Mouse (Mus musculus) lung, postnatal 0 days (tissue): Measurements from ENCODE around the gene Sfi1. TPM values are rescaled to one million over a fixed set of nuclear protein-coding genes. Genes with fewer than 3 reads are reported as not detected.
"Not testable (repeated sequence)": the region's sequence is repeated elsewhere in the genome, so short reads cannot be mapped to it uniquely, and the experiment has no call there.

Experiments
- ATAC-seq: fragments of 200-750 bp; cut with Nextera tagmentation; 2 replicates; pipeline ENCODE4 v1.8.0; 2017; ENCODE audit warnings: moderate library complexity
- DNase-seq: peaks from one replicate; pipeline ENCODE4 v3.0.0-alpha.2; 2016; ENCODE audit warnings: low spot score
- H3K27ac ChIP-seq: fragments of 300-500 bp; sonication (generic); 2 replicates; pipeline ENCODE4 v1.5.1; 2014; ENCODE audit warnings: antibody characterized with exemption, mild to moderate bottlenecking, low read length, mixed read lengths
- H3K27me3 ChIP-seq: fragments of 300-500 bp; sonication (generic); replicated peaks from 2 replicates; pipeline ENCODE4 v1.6.1; 2014; ENCODE audit warnings: low read length, mixed read lengths; ENCODE audit not compliant: insufficient read depth
- H3K36me3 ChIP-seq: fragments of 300-500 bp; sonication (generic); 2 replicates; pipeline ENCODE4 v1.6.1; 2014; ENCODE audit warnings: low read length, mixed read lengths; ENCODE audit not compliant: insufficient read depth
- H3K4me1 ChIP-seq: fragments of 300-500 bp; sonication (generic); 2 replicates; pipeline ENCODE4 v1.6.1; 2014; ENCODE audit warnings: antibody characterized with exemption, low read depth, low read length, mixed read lengths; ENCODE audit not compliant: insufficient read depth
- H3K4me2 ChIP-seq: fragments of 300-500 bp; sonication (generic); replicated peaks from 2 replicates; pipeline ENCODE4 v1.6.1; 2014; ENCODE audit warnings: low read depth, mild to moderate bottlenecking, low read length, moderate library complexity, mixed read lengths
- H3K4me3 ChIP-seq: fragments of 300-500 bp; sonication (generic); 2 replicates; pipeline ENCODE4 v1.5.1; 2014; ENCODE audit warnings: low read depth, low read length
- H3K9ac ChIP-seq: fragments of 300-500 bp; sonication (generic); replicated peaks from 2 replicates; pipeline ENCODE4 v1.6.1; 2014; ENCODE audit warnings: low read depth, mild to moderate bottlenecking
- H3K9me3 ChIP-seq: fragments of 300-500 bp; sonication (generic); 2 replicates; pipeline ENCODE4 v1.6.1; 2016; ENCODE audit warnings: low read length, mixed read lengths
- CTCF ChIP-seq: IDR thresholded peaks from 2 replicates; pipeline ENCODE4 v1.5.1; 2016; ENCODE audit warnings: antibody characterized with exemption, mild to moderate bottlenecking
- EP300 ChIP-seq: IDR thresholded peaks from 2 replicates; pipeline ENCODE4 v1.6.1; 2016; ENCODE audit warnings: antibody characterized with exemption, mild to moderate bottlenecking, control low read depth
- WGBS: fragments of 180-500 bp; shearing (Covaris S2); extraction: QIAGEN DNeasy Blood & Tissue Kit; methylation state at CpG from one replicate; pipeline ENCODE4 v1.1.7; 2014; 5-methylcytosine and 5-hydroxymethylcytosine counted together
- polyA plus RNA-seq: library from polyadenylated mRNA; unstranded; fragments of >200 nt; fragmentation: Nextera tagmentation; extraction: Ambion mirVana; gene quantifications from 2 replicates; pipeline ENCODE4 v1.2.1, GENCODE M21; 2015

Sfi1 gene
- polyA plus RNA-seq, 1 experiment from 2014 or later = 7.9 TPM

GRCm38 (mm10) chr11:3103619-3104164, 89.6 kb downstream of the Sfi1 start:
- DNase-seq (peak; percentile 4), ATAC-seq (no peak)
- Histone ChIP-seq H3K4me3 (no peak overlapping the region), H3K9ac (no peak overlapping the region), H3K4me1 (no peaks in the 10 kb centered on the region), H3K9me3 (peaks cover 31% of the 10 kb centered on the region), H3K36me3 (no peaks in the 10 kb centered on the region), H3K27me3 (no peaks in the 10 kb centered on the region), H3K27ac (no peak overlapping the region), H3K4me2 (no peak overlapping the region)
- TF ChIP-seq CTCF = no peak
- TF ChIP-seq EP300 = no peak
- WGBS = 77% methylated on average over 7 of the region's 7 CpGs

- not testable (repeated sequence) for H3K27me3 ChIP-seq, H3K4me3 ChIP-seq, H3K27ac ChIP-seq, H3K9ac ChIP-seq, H3K36me3 ChIP-seq, H3K4me1 ChIP-seq, H3K4me2 ChIP-seq, DNase-seq
- peaks cover 31% of the 10 kb centered on the region for H3K9me3 ChIP-seq
- 78% methylated on average over 7 of the region's 7 CpGs for WGBS
- 0 out of 2 replicates have a peak, but pooled peaks have one; percentile 5 for ATAC-seq
Measured at GRCm38 (mm10) chr11:3102626-3103025, 90.6 kb downstream of the Sfi1 start.

GRCm38 (mm10) chr11:3101875-3102494, 91.3 kb downstream of the Sfi1 start:
- ATAC-seq = peak; percentile 12; the same call in 1 of the 2 replicates
- no peaks in the 10 kb centered on the region for H3K27me3 ChIP-seq
- H3K27ac ChIP-seq = no peak overlapping the region
- H3K4me2 ChIP-seq = no peak overlapping the region
- TF ChIP-seq CTCF = no peak
- TF ChIP-seq EP300 = no peak
- 69% methylated on average over 10 of the region's 10 CpGs for WGBS
- H3K36me3 ChIP-seq = no peaks in the 10 kb centered on the region
- peaks cover 31% of the 10 kb centered on the region for H3K9me3 ChIP-seq
- H3K4me1 ChIP-seq = no peaks in the 10 kb centered on the region
- H3K9ac ChIP-seq = no peak overlapping the region
- no peak overlapping the region for H3K4me3 ChIP-seq
- peak; percentile 4 for DNase-seq

- no peak for TF ChIP-seq CTCF
- TF ChIP-seq EP300 = no peak
- Histone ChIP-seq H3K27ac (no peak overlapping the region), H3K4me2 (no peak overlapping the region), H3K27me3 (no peaks in the 10 kb centered on the region), H3K9me3 (peaks cover 31% of the 10 kb centered on the region), H3K36me3 (no peaks in the 10 kb centered on the region), H3K9ac (no peak overlapping the region), H3K4me1 (no peaks in the 10 kb centered on the region), H3K4me3 (no peak overlapping the region)
- ATAC-seq = peak; percentile 44; the same call in 1 of the 2 replicates
- peak; percentile 9 for DNase-seq
- 82% methylated on average over 25 of the region's 25 CpGs for WGBS
Measured at GRCm38 (mm10) chr11:3101072-3101874, 92.0 kb downstream of the Sfi1 start.

- H3K4me3 ChIP-seq, H3K27me3 ChIP-seq, H3K4me2 ChIP-seq, ATAC-seq, H3K36me3 ChIP-seq, H3K4me1 ChIP-seq, H3K27ac ChIP-seq, H3K9ac ChIP-seq: not testable (repeated sequence)
- DNase-seq = peak; percentile 58
- 80% methylated on average over 12 of the region's 12 CpGs for WGBS
- peaks cover 31% of the 10 kb centered on the region for H3K9me3 ChIP-seq
Measured at GRCm38 (mm10) chr11:3100066-3100645, 93.1 kb downstream of the Sfi1 start.

Other genes with a start within 250 kb of the Sfi1 start
- 17.7 and 19.3 TPM in 2 replicates for gene Eif4enif1, start 8.9 kb upstream of the Sfi1 start, polyA plus RNA-seq
- 132 and 141 TPM in 2 replicates for gene Drg1, start 73.0 kb upstream of the Sfi1 start, polyA plus RNA-seq
- 22.9 and 23.2 TPM in 2 replicates for gene Patz1, start 95.4 kb upstream of the Sfi1 start, polyA plus RNA-seq
- gene Pik3ip1, start 136.9 kb upstream of the Sfi1 start, polyA plus RNA-seq = 22.7 and 25.5 TPM in 2 replicates
- 57.2 and 62.0 TPM in 2 replicates for gene Limk2, start 215.7 kb upstream of the Sfi1 start, polyA plus RNA-seq